Comparison of ENCODE assay signal across 17 mouse cellular contexts in the genomic region with DNA sequence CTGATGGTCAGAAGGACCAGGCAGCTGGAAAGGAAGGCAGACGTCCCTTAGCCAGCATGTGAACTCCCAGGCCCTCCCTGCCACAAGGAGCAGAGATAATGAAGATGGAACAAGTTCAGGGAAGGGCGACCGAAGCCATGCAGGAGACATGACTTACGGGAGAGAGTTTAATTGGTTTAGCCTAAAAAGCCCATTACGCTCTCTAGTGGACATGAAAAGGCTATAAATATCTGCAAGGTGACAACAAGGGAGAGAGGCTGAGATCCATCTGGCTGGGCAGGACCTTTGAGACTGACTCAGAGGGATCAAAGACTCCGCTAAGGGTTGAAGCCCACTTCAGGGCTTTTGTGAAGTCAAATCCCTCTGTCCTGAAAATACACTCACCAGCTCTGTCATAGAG. TPM values are rescaled to one million over a fixed set of nuclear protein-coding genes. Genes with fewer than 3 reads are reported as not detected.
DNase-seq lines count a peak whose midpoint lies in the region; ATAC-seq and TF ChIP-seq lines count a peak whose summit lies in the region.
"Had no signal": no experiment of that assay in that cellular context is flagged by ENCODE, and none has a peak within 500 bp of the region (broad histone marks: within the 10 kb centered on the region; RNA-seq: fewer than 3 reads in every experiment).

No protein-coding gene starts in this region.

- 12% methylated on average over 6 of the region's 6 CpGs for WGBS in kidney, adult 2 months
- WGBS in kidney, embryonic 14.5 days: 4% methylated on average over 6 of the region's 6 CpGs
- WGBS in midbrain, postnatal 0 days: 19% methylated on average over 6 of the region's 6 CpGs
- 20% methylated on average over 6 of the region's 6 CpGs for WGBS in midbrain, embryonic 13.5 days

- H3K4me2 ChIP-seq in kidney, embryonic 14.5 days (replicated peaks; ENCODE audit: low read depth, low read length): no peak overlapping the region
- no peak overlapping the region for H3K4me2 ChIP-seq in midbrain, postnatal 0 days (ENCODE audit: low read depth, low read length, poor library complexity, severe bottlenecking)
- H3K4me2 ChIP-seq in midbrain, embryonic 13.5 days (replicated peaks): no peak overlapping the region
- H3K4me2 ChIP-seq: embryonic facial prominence, embryonic 13.5 days; forebrain, embryonic 15.5 days; heart, embryonic 13.5 days; neural tube, embryonic 13.5 days had no signal

- no peaks in the 10 kb centered on the region for H3K4me1 ChIP-seq in kidney, adult 2 months (ENCODE audit: control insufficient read depth, insufficient read depth, low read length)
- peaks cover 15% of the 10 kb centered on the region for H3K4me1 ChIP-seq in kidney, embryonic 14.5 days (ENCODE audit: control insufficient read depth, insufficient read depth, low read length)
- no peaks in the 10 kb centered on the region for H3K4me1 ChIP-seq in midbrain, postnatal 0 days (ENCODE audit: insufficient read depth, low read length)
- no peaks in the 10 kb centered on the region for H3K4me1 ChIP-seq in midbrain, embryonic 13.5 days (replicated peaks)
- H3K4me1 ChIP-seq: forebrain, embryonic 15.5 days had no signal

- H3K9ac ChIP-seq in kidney, embryonic 14.5 days (ENCODE audit: low read depth, low read length): no peak overlapping the region
- H3K9ac ChIP-seq in midbrain, postnatal 0 days (replicated peaks; ENCODE audit: low read length, poor library complexity, severe bottlenecking): no peak overlapping the region
- no peak overlapping the region for H3K9ac ChIP-seq in midbrain, embryonic 13.5 days (replicated peaks)
- H3K9ac ChIP-seq: embryonic facial prominence, embryonic 13.5 days; forebrain, embryonic 15.5 days; heart, embryonic 13.5 days; liver, embryonic 14.5 days; neural tube, embryonic 13.5 days had no signal

- no peak for TF ChIP-seq POLR2A in kidney, adult 2 months (IDR thresholded peaks at IDR 0.05; ENCODE audit: low read depth, low read length)

- H3K4me3 ChIP-seq in gastrocnemius, adult 2 months: no peak overlapping the region
- no peak overlapping the region for H3K4me3 ChIP-seq in kidney, adult 2 months (ENCODE audit: insufficient read depth, low read depth, low read length)
- H3K4me3 ChIP-seq in kidney, embryonic 14.5 days (ENCODE audit: low read length): no peak overlapping the region
- no peak overlapping the region for H3K4me3 ChIP-seq in midbrain, postnatal 0 days (ENCODE audit: low read depth, low read length)
- H3K4me3 ChIP-seq in midbrain, embryonic 13.5 days (replicated peaks): no peak overlapping the region
- H3K4me3 ChIP-seq: embryonic facial prominence, embryonic 13.5 days; forebrain, embryonic 15.5 days; heart, embryonic 13.5 days; neural tube, embryonic 13.5 days had no signal

- no peaks in the 10 kb centered on the region for H3K27me3 ChIP-seq in kidney, adult 2 months (replicated peaks; ENCODE audit: control insufficient read depth, insufficient read depth, low read length)
- no peaks in the 10 kb centered on the region for H3K27me3 ChIP-seq in kidney, embryonic 14.5 days (ENCODE audit: control insufficient read depth, insufficient read depth, low read length)
- peaks cover 4% of the 10 kb centered on the region; the same call in 1 of the 2 replicates for H3K27me3 ChIP-seq in midbrain, postnatal 0 days (ENCODE audit: insufficient read depth, low read length)
- peaks cover 41% of the 10 kb centered on the region for H3K27me3 ChIP-seq in midbrain, embryonic 13.5 days

- DNase-seq in gastrocnemius, adult 2 months: no peak
- DNase-seq in gastrocnemius, postnatal 4 days (ENCODE audit: low spot score in 2 of 2): no peak
- DNase-seq in kidney, adult 2 months: peak; percentile 15
- no peak for DNase-seq in midbrain, postnatal 0 days (ENCODE audit: low spot score)
- no peak for DNase-seq in natural killer cell, adult 2 months (ENCODE audit: low spot score in 2 of 2)
- DNase-seq: B cell, adult 2 months; cerebellum, adult 2 months; thymus, adult 18-20 months; thymus, postnatal 4 days had no signal

- no peak for ATAC-seq in kidney, embryonic 14.5 days (ENCODE audit: low FRiP score, low TSS enrichment)
- no peak for ATAC-seq in midbrain, postnatal 0 days (ENCODE audit: low FRiP score)
- no peak; the same call in 1 of the 2 replicates for ATAC-seq in midbrain, embryonic 13.5 days
- ATAC-seq: forebrain, embryonic 15.5 days had no signal

- intact Hi-C loops in gastrocnemius, adult 2 months (cut with DNase I): loop anchor here (5.0 to 10.0 kb wide), 2 partner anchors 66 to 208 kb away; no protein-coding TSS in a partner anchor

- no peaks in the 10 kb centered on the region for H3K36me3 ChIP-seq in kidney, adult 2 months (ENCODE audit: control insufficient read depth, insufficient read depth, low read length)
- H3K36me3 ChIP-seq in kidney, embryonic 14.5 days (ENCODE audit: control insufficient read depth, insufficient read depth, low read length): no peaks in the 10 kb centered on the region
- no peaks in the 10 kb centered on the region for H3K36me3 ChIP-seq in midbrain, postnatal 0 days (ENCODE audit: insufficient read depth, low read length)
- H3K36me3 ChIP-seq in midbrain, embryonic 13.5 days: no peaks in the 10 kb centered on the region
- H3K36me3 ChIP-seq: embryonic facial prominence, embryonic 13.5 days; forebrain, embryonic 15.5 days; heart, embryonic 13.5 days; neural tube, embryonic 13.5 days had no signal

- peak; percentile 9; the same call in 1 of the 2 replicates for TF ChIP-seq CTCF in gastrocnemius, adult 2 months (IDR thresholded peaks at IDR 0.05)
- TF ChIP-seq CTCF in kidney, adult 2 months (conservative IDR thresholded peaks at IDR 0.05; ENCODE audit: insufficient read depth, insufficient read length, low read depth, low read length): no peak
- TF ChIP-seq CTCF in midbrain, postnatal 0 days (IDR thresholded peaks at IDR 0.05): peak; percentile 30

- H3K27ac ChIP-seq in gastrocnemius, adult 2 months: no peak overlapping the region
- H3K27ac ChIP-seq in kidney, adult 2 months (ENCODE audit: insufficient read depth, low read depth, low read length): no peak overlapping the region
- H3K27ac ChIP-seq in kidney, embryonic 14.5 days (ENCODE audit: low read depth, low read length): no peak overlapping the region
- H3K27ac ChIP-seq in midbrain, postnatal 0 days (ENCODE audit: low read depth, low read length): no peak overlapping the region
- no peak overlapping the region for H3K27ac ChIP-seq in midbrain, embryonic 13.5 days
- H3K27ac ChIP-seq: embryonic facial prominence, embryonic 13.5 days; forebrain, embryonic 15.5 days; heart, embryonic 13.5 days; liver, embryonic 14.5 days; neural tube, embryonic 13.5 days had no signal

- no peaks in the 10 kb centered on the region for H3K9me3 ChIP-seq in kidney, embryonic 14.5 days (ENCODE audit: control insufficient read depth, low read length)
- H3K9me3 ChIP-seq in midbrain, postnatal 0 days (ENCODE audit: low read length): no peaks in the 10 kb centered on the region
- H3K9me3 ChIP-seq in midbrain, embryonic 13.5 days: no peaks in the 10 kb centered on the region
- H3K9me3 ChIP-seq: embryonic facial prominence, embryonic 13.5 days; forebrain, embryonic 15.5 days; heart, embryonic 13.5 days; neural tube, embryonic 13.5 days had no signal

RNA-seq across cellular contexts. Expression of gene Loxl4, which starts 40.5 kb away (rescaled TPM):
- 1 to 10 TPM; 1.5 to 3.9 TPM for total RNA-seq in gastrocnemius, adult 2 months (2021)
- 1 to 10 TPM; 1.5 to 2.4 TPM for total RNA-seq in gastrocnemius, postnatal 4 days (2021)
- polyA plus RNA-seq in kidney, adult 2 months (2012; rRNA removed): 2.9 and 4.8 TPM in 2 replicates
- 0.93 and 1.9 TPM in 2 replicates for polyA plus RNA-seq in kidney, embryonic 14.5 days (2014; fragmentation: Nextera tagmentation; extraction: Ambion mirVana)
- 0.24 and 0.27 TPM in 2 replicates for total RNA-seq in midbrain, postnatal 0 days (2014; rRNA removed)
- polyA plus RNA-seq in midbrain, postnatal 0 days (2015; fragmentation: Nextera tagmentation; extraction: Ambion mirVana): 0.10 and 0.11 TPM in 2 replicates
- 0.11 and 0.17 TPM in 2 replicates for polyA plus RNA-seq in midbrain, embryonic 13.5 days (2015; fragmentation: Nextera tagmentation; extraction: Ambion mirVana)
- total RNA-seq: granulocyte monocyte progenitor cell, adult 5-6 weeks had no signal
